Mouse (Mus musculus) liver, embryonic 14.5 days (tissue): ENCODE measurements around the gene Fus. TPM values are rescaled to one million over a fixed set of nuclear protein-coding genes. Genes with fewer than 3 reads are reported as not detected.
A peak's percentile ranks its signal among the peaks of the same experiment; 100 is the strongest.
"Not testable (repeated sequence)": the region's sequence is repeated elsewhere in the genome, so short reads cannot be mapped to it uniquely, and the experiment has no call there.

Experiments
- ATAC-seq: fragments of 200-750 bp; cut with Nextera tagmentation; 2 replicates; pipeline ENCODE4 v1.8.0; 2017; ENCODE audit warnings: moderate number of reproducible peaks, mild to moderate bottlenecking, moderate library complexity; ENCODE audit not compliant: insufficient read depth
- DNase-seq, 3 experiments: peaks; one replicate each; pipeline ENCODE4 v3.0.0-alpha.2; 2012 to 2013; ENCODE audit warnings: low read depth in 3 of 3, low spot score in 3 of 3
- H3K27ac ChIP-seq: fragments of 300-500 bp; sonication (generic); 2 replicates; pipeline ENCODE4 v1.5.1; 2014; ENCODE audit warnings: moderate library complexity, mild to moderate bottlenecking, control low read depth, inconsistent platforms
- H3K27me3 ChIP-seq: fragments of 300-500 bp; sonication (generic); 2 replicates; pipeline ENCODE4 v1.6.1; 2014; ENCODE audit warnings: mild to moderate bottlenecking, low read length, moderate library complexity; ENCODE audit not compliant: control insufficient read depth, insufficient read depth
- H3K36me3 ChIP-seq: fragments of 300-500 bp; sonication (generic); replicated peaks from 2 replicates; pipeline ENCODE4 v1.6.1; 2014; ENCODE audit warnings: low read depth; ENCODE audit not compliant: control insufficient read depth, insufficient read depth
- H3K4me1 ChIP-seq, 2 experiments: fragments of 200-500 bp in 1 of 2; fragments of 300-500 bp in 1 of 2; sonication (generic) in 1 of 2; replicated peaks; 2 replicates each; pipeline ENCODE4 v1.6.1; 2012 to 2014; ENCODE audit warnings: antibody characterized with exemption in 1 of 2, inconsistent platforms in 1 of 2, low read length in 1 of 2; ENCODE audit not compliant: control insufficient read depth in 2 of 2, insufficient read depth in 2 of 2
- H3K4me2 ChIP-seq: fragments of 300-500 bp; sonication (generic); 2 replicates; pipeline ENCODE4 v1.6.1; 2014; ENCODE audit warnings: low read depth, mild to moderate bottlenecking, control low read depth, moderate library complexity
- H3K4me3 ChIP-seq, 2 experiments: fragments of 200-500 bp in 1 of 2; fragments of 300-500 bp in 1 of 2; sonication (generic) in 1 of 2; 2 replicates each; pipeline ENCODE4 v1.5.1; 2012 to 2014; ENCODE audit warnings: low read depth in 2 of 2, low read length in 2 of 2, mild to moderate bottlenecking in 2 of 2, control low read depth in 1 of 2, inconsistent platforms in 1 of 2, moderate library complexity in 1 of 2; ENCODE audit not compliant: insufficient read depth in 1 of 2
- H3K9ac ChIP-seq: fragments of 300-500 bp; sonication (generic); replicated peaks from 2 replicates; pipeline ENCODE4 v1.6.1; 2014; ENCODE audit warnings: mild to moderate bottlenecking, control low read depth, moderate library complexity
- H3K9me3 ChIP-seq: fragments of 300-500 bp; sonication (generic); 2 replicates; pipeline ENCODE4 v1.6.1; 2016; ENCODE audit warnings: low read length, mixed read lengths; ENCODE audit not compliant: control insufficient read depth
- CTCF ChIP-seq: IDR thresholded peaks from 2 replicates; pipeline ENCODE4 v1.5.1; 2016; ENCODE audit warnings: antibody characterized with exemption, low read depth, control low read depth
- EP300 ChIP-seq: IDR thresholded peaks from 2 replicates; pipeline ENCODE4 v1.6.1; 2016; ENCODE audit warnings: antibody characterized with exemption, low read depth
- WGBS: fragments of 180-500 bp; shearing (Covaris S2); extraction: QIAGEN DNeasy Blood & Tissue Kit; methylation state at CpG from one replicate; pipeline ENCODE4 v1.1.7; 2014; ENCODE audit not compliant: insufficient replicate concordance; 5-methylcytosine and 5-hydroxymethylcytosine counted together
- polyA plus RNA-seq, 2 experiments: library from polyadenylated mRNA; depleted of rRNA in 1 of 2; stranded (reverse) in 1 of 2; unstranded in 1 of 2; fragments of >200 nt; fragmentation: Nextera tagmentation in 1 of 2; extraction: Ambion mirVana in 1 of 2; gene quantifications; 2 replicates each; pipeline versions ENCODE4 v1.2.1 to v1.2.3; 2012 to 2014

The Fus gene
- polyA plus RNA-seq, 2 experiments = 15.8 to 278 TPM

GRCm38 (mm10) chr7:127942097-127942496 lies 25.2 kb upstream of the Fus start:
- H3K27me3 ChIP-seq = peaks cover 12% of the 10 kb centered on the region
- not testable (repeated sequence) for H3K36me3 ChIP-seq, H3K4me3 ChIP-seq, H3K4me2 ChIP-seq, H3K4me1 ChIP-seq, DNase-seq, H3K9me3 ChIP-seq, H3K9ac ChIP-seq, ATAC-seq, H3K27ac ChIP-seq
- TF ChIP-seq CTCF = peak; percentile 30; the same call in 1 of the 2 replicates
- 22% methylated on average over 2 of the region's 2 CpGs for WGBS

- Histone ChIP-seq H3K27me3 (peaks cover 12% of the 10 kb centered on the region), H3K9me3 (no peaks in the 10 kb centered on the region), H3K4me1 (no peaks in the 10 kb centered on the region), H3K27ac (no peak overlapping the region), H3K4me2 (no peak overlapping the region), H3K9ac (no peak overlapping the region), H3K36me3 (no peaks in the 10 kb centered on the region), H3K4me3 (no peak overlapping the region)
- WGBS = 17% methylated on average over 23 of the region's 23 CpGs
- ATAC-seq (0 out of 2 replicates have a peak, but pooled peaks have one; percentile 21), DNase-seq (no peak)
- no peak for TF ChIP-seq CTCF
- no peak for TF ChIP-seq EP300
These were observed 22.6 kb upstream of the Fus start for GRCm38 (mm10) chr7:127944614-127945013.

- Histone ChIP-seq H3K27me3 (peaks cover 12% of the 10 kb centered on the region), H3K9me3 (no peaks in the 10 kb centered on the region), H3K27ac (no peak within 1 kb of the TSS), H3K4me3 (no peak within 1 kb of the TSS), H3K36me3 (no peaks in the 10 kb centered on the region), H3K9ac (no peak within 1 kb of the TSS), H3K4me1 (no peaks in the 10 kb centered on the region), H3K4me2 (no peak within 1 kb of the TSS)
- no peak for TF ChIP-seq EP300
- WGBS = 61% methylated on average over 6 of the region's 6 CpGs
- ATAC-seq = no peak
- no peak for DNase-seq
These were observed 20.7 kb upstream of the Fus start, which contains the start of gene Prss36 for GRCm38 (mm10) chr7:127946470-127947023. TSS of gene Prss36 (minus strand) at chr7:127946725.

GRCm38 (mm10) chr7:127952864-127953581 lies 14.2 kb upstream of the Fus start:
- H3K9ac ChIP-seq = no peak overlapping the region
- no peak for TF ChIP-seq CTCF
- TF ChIP-seq EP300 = no peak
- no peaks in the 10 kb centered on the region for H3K27me3 ChIP-seq
- H3K4me1 ChIP-seq = no peaks in the 10 kb centered on the region
- no peak for ATAC-seq
- H3K4me2 ChIP-seq = no peak overlapping the region
- H3K27ac ChIP-seq = no peak overlapping the region
- no peak for DNase-seq
- no peak overlapping the region for H3K4me3 ChIP-seq
- no peaks in the 10 kb centered on the region for H3K9me3 ChIP-seq
- no peaks in the 10 kb centered on the region for H3K36me3 ChIP-seq
- WGBS = 19% methylated on average over 13 of the region's 13 CpGs

- 49% methylated on average over 5 of the region's 5 CpGs for WGBS
These were observed 7.9 kb upstream of the Fus start for GRCm38 (mm10) chr7:127959364-127959763.

More at GRCm38 (mm10) chr7:127959364-127959763, 7.9 kb upstream of the Fus start:
- H3K4me1 ChIP-seq = no peaks in the 10 kb centered on the region
- ATAC-seq = no peak
- H3K27ac ChIP-seq = no peak overlapping the region
- no peak overlapping the region for H3K4me2 ChIP-seq
- H3K9ac ChIP-seq = no peak overlapping the region
- H3K27me3 ChIP-seq = no peaks in the 10 kb centered on the region
- H3K36me3 ChIP-seq = no peaks in the 10 kb centered on the region
- TF ChIP-seq EP300 = no peak
- no peak for TF ChIP-seq CTCF
- H3K4me3 ChIP-seq = no peak overlapping the region
- H3K9me3 ChIP-seq = no peaks in the 10 kb centered on the region
- DNase-seq = no peak
